Comparison of ENCODE assay signal across 32 mouse cellular contexts in the genomic region with DNA sequence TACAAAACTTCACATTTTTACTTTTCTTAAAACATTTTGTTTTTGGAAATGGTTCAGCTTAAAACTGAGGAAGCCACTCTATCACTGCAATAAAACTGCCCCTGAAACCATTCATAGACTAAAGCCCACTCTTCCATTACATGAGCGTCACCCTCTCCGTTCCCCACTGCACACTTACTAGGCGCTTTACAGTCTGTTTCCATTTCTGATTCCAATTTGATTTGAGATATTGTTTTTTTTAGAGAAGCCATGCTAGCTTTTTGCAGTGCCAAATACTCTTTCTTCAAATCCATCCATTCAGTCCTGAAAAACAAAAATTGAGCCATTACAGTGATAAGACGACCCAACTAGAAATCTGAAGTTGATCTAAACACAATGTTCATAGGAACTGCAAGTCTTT. TPM values are rescaled to one million over a fixed set of nuclear protein-coding genes. Genes with fewer than 3 reads are reported as not detected.
"Had no signal": no experiment of that assay in that cellular context is flagged by ENCODE, and none has a peak within 500 bp of the region (broad histone marks: within the 10 kb centered on the region; RNA-seq: fewer than 3 reads in every experiment).

No protein-coding gene starts in this region.

- H3K4me2 ChIP-seq: limb, embryonic 12.5 days; limb, embryonic 13.5 days; limb, embryonic 15.5 days; liver, embryonic 11.5 days; liver, embryonic 12.5 days; liver, embryonic 13.5 days; liver, embryonic 15.5 days; lung, embryonic 14.5 days; lung, embryonic 15.5 days; midbrain, embryonic 12.5 days; midbrain, embryonic 15.5 days; neural tube, embryonic 12.5 days had no signal

- H3K9ac ChIP-seq: limb, embryonic 12.5 days; limb, embryonic 13.5 days; limb, embryonic 15.5 days; liver, embryonic 12.5 days; liver, embryonic 13.5 days; liver, embryonic 14.5 days; liver, embryonic 15.5 days; liver, postnatal 0 days; lung, embryonic 14.5 days; lung, embryonic 15.5 days; midbrain, embryonic 12.5 days; midbrain, embryonic 15.5 days; neural tube, embryonic 12.5 days had no signal

- ATAC-seq: liver, embryonic 12.5 days; liver, postnatal 0 days; lung, postnatal 0 days; midbrain, embryonic 15.5 days; midbrain, embryonic 16.5 days had no signal

- H3K9me3 ChIP-seq: limb, embryonic 10.5 days; limb, embryonic 12.5 days; limb, embryonic 13.5 days; limb, embryonic 15.5 days; liver, embryonic 12.5 days; liver, embryonic 13.5 days; liver, embryonic 15.5 days; lung, embryonic 15.5 days; megakaryocyte, embryonic 14.5 days; midbrain, embryonic 10.5 days; midbrain, embryonic 12.5 days; midbrain, embryonic 15.5 days; neural tube, embryonic 12.5 days had no signal

- H3K4me1 ChIP-seq: limb, embryonic 10.5 days; limb, embryonic 12.5 days; limb, embryonic 13.5 days; limb, embryonic 15.5 days; liver, embryonic 15.5 days; lung, embryonic 15.5 days; megakaryocyte, embryonic 14.5 days; midbrain, embryonic 10.5 days; midbrain, embryonic 12.5 days; midbrain, embryonic 15.5 days; neural tube, embryonic 12.5 days had no signal

- H3K27ac ChIP-seq: left cerebral cortex, adult 2 months; limb, embryonic 10.5 days; limb, embryonic 12.5 days; limb, embryonic 13.5 days; limb, embryonic 15.5 days; liver, embryonic 12.5 days; liver, embryonic 13.5 days; liver, embryonic 14.5 days; liver, embryonic 15.5 days; lung, embryonic 15.5 days; macrophage; midbrain, embryonic 10.5 days; midbrain, embryonic 12.5 days; midbrain, embryonic 15.5 days; neural tube, embryonic 12.5 days had no signal

- H3K27me3 ChIP-seq: limb, embryonic 12.5 days; limb, embryonic 13.5 days; limb, embryonic 15.5 days; liver, embryonic 12.5 days; liver, embryonic 13.5 days; liver, embryonic 15.5 days; lung, embryonic 15.5 days; megakaryocyte, embryonic 14.5 days; midbrain, embryonic 12.5 days; midbrain, embryonic 15.5 days; neural tube, embryonic 12.5 days had no signal

- H3K4me3 ChIP-seq: left cerebral cortex, adult 2 months; limb, embryonic 10.5 days; limb, embryonic 12.5 days; limb, embryonic 13.5 days; limb, embryonic 15.5 days; liver, embryonic 12.5 days; liver, embryonic 13.5 days; liver, embryonic 15.5 days; lung, embryonic 15.5 days; megakaryocyte, embryonic 14.5 days; midbrain, embryonic 10.5 days; midbrain, embryonic 12.5 days; midbrain, embryonic 15.5 days; myocyte; neural tube, embryonic 12.5 days had no signal

- DNase-seq: left cerebral cortex, postnatal 4 days; liver; liver, embryonic 13.5 days; liver, postnatal 0 days; lung, adult 18-20 months; lung, adult 2 months; lung, embryonic 14.5 days; lung, postnatal 10 days; lung, postnatal 14 days; lung, postnatal 36 days; lung, postnatal 4 days; midbrain, embryonic 14.5 days had no signal

RNA-seq across cellular contexts. Expression of a gene that starts 44.8 kb away (rescaled TPM):
- total RNA-seq: monocyte, adult 5-6 weeks had no signal
